Mouse (Mus musculus) ES-E14 (cell line): ENCODE data around the gene Traf4. TPM values are rescaled to one million over a fixed set of nuclear protein-coding genes. Genes with fewer than 3 reads are reported as not detected.
"Not testable (repeated sequence)": the region's sequence is repeated elsewhere in the genome, so short reads cannot be mapped to it uniquely, and the experiment has no call there.

Experiments used
- DNase-seq: peaks from one replicate; pipeline ENCODE4 v3.0.0-alpha.2; 2013; ENCODE audit warnings: low read depth, low spot score
- H3K27ac ChIP-seq: 2 replicates; pipeline ENCODE4 v1.5.1; 2012; ENCODE audit warnings: low read depth, mild to moderate bottlenecking, low read length, moderate library complexity, mixed read lengths; ENCODE audit not compliant: poor library complexity, insufficient read depth, severe bottlenecking
- H3K36me3 ChIP-seq: 2 replicates; pipeline ENCODE4 v1.6.1; 2012; ENCODE audit warnings: mild to moderate bottlenecking, low read length, moderate library complexity, mixed read lengths; ENCODE audit not compliant: control insufficient read depth, poor library complexity, insufficient read depth, severe bottlenecking
- H3K4me1 ChIP-seq, 2 experiments: fragments of 150-350 bp in 1 of 2; sonication (generic) in 1 of 2; 2 replicates each; pipeline ENCODE4 v1.6.1; 2012; ENCODE audit warnings: low read length in 2 of 2, mild to moderate bottlenecking in 1 of 2, mixed read lengths in 1 of 2; ENCODE audit not compliant: control insufficient read depth in 2 of 2, insufficient read depth in 2 of 2, poor library complexity in 1 of 2
- H3K4me3 ChIP-seq, 2 experiments: fragments of 150-350 bp in 1 of 2; sonication (generic) in 1 of 2; 2 replicates each; pipeline ENCODE4 v1.5.1; 2012; ENCODE audit warnings: low read length in 2 of 2, low read depth in 1 of 2, mild to moderate bottlenecking in 1 of 2, mixed read lengths in 1 of 2; ENCODE audit not compliant: insufficient read depth in 1 of 2, poor library complexity in 1 of 2, severe bottlenecking in 1 of 2
- H3K9ac ChIP-seq: 2 replicates; pipeline ENCODE4 v1.6.1; 2012; ENCODE audit warnings: low read depth, mild to moderate bottlenecking, low read length, mixed read lengths; ENCODE audit not compliant: poor library complexity, insufficient read depth, severe bottlenecking
- H3K9me3 ChIP-seq: fragments of 150-350 bp; sonication (generic); 2 replicates; pipeline ENCODE4 v1.6.1; 2012; ENCODE audit warnings: low read depth, mild to moderate bottlenecking, low read length; ENCODE audit not compliant: control insufficient read depth, insufficient read depth
- CHD2 ChIP-seq: IDR thresholded peaks from 2 replicates; pipeline ENCODE4 v1.6.1; 2014; ENCODE audit warnings: mild to moderate bottlenecking, low read depth, low read length, inconsistent platforms
- HCFC1 ChIP-seq: IDR thresholded peaks from 2 replicates; pipeline ENCODE4 v1.6.1; 2012; ENCODE audit warnings: low read length, inconsistent platforms, borderline replicate concordance; ENCODE audit not compliant: insufficient read depth
- MAFK ChIP-seq: IDR thresholded peaks from 2 replicates; pipeline ENCODE4 v1.6.1; 2014; ENCODE audit warnings: mild to moderate bottlenecking, low read depth, low read length, inconsistent platforms; ENCODE audit not compliant: insufficient read depth
- ZC3H11A ChIP-seq: IDR thresholded peaks from 2 replicates; pipeline ENCODE4 v1.6.1; 2012; ENCODE audit warnings: low read depth, mild to moderate bottlenecking, inconsistent platforms, low read length, borderline replicate concordance
- ZNF384 ChIP-seq: IDR thresholded peaks from 2 replicates; pipeline ENCODE4 v1.6.1; 2012; ENCODE audit warnings: low read depth, low read length, inconsistent platforms
- in situ Hi-C, 2 experiments: fragments of 600-800 bp; cut with MboI; formaldehyde crosslinking; loops; one replicate each; pipeline ENCODE4 v1.15.1; 2025; ENCODE audit warnings: low sequenced_read_pairs in 2 of 2, inconsistent platforms in 1 of 2; ENCODE audit not compliant: unreplicated experiment in 2 of 2
- total RNA-seq: library from RNA; depleted of rRNA; stranded (reverse); fragments of 300-350 nt; gene quantifications from 2 replicates; pipeline ENCODE4 v1.2.3, GENCODE M21; 2012

Gene Traf4
- total RNA-seq, 1 experiment = 78.2 TPM

DNA sequence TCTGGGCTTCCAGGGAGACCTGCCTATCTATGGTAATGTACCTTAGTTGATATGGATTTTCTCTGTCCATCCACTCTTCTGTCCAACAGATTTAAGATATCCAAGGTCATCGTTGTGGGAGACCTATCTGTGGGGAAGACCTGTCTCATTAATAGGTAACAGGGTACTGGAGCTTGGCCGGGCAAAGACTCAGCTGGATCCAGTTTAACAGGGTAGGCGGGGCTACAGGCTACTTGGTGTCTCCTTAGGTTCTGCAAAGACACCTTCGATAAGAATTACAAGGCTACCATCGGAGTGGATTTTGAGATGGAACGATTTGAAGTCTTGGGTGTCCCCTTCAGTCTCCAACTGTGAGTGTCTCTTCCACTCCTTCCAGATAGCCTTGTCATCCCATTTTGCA is 24.7 kb upstream of the Traf4 start:
- no peaks in the 10 kb centered on the region for H3K9me3 ChIP-seq
- no peak for TF ChIP-seq HCFC1
- TF ChIP-seq ZNF384 = no peak
- no peak for TF ChIP-seq MAFK
- TF ChIP-seq CHD2 = no peak
- no peak for TF ChIP-seq ZC3H11A
- no peak for DNase-seq
- H3K4me1 ChIP-seq = peaks cover 6 to 10% of the 10 kb centered on the region in 2 experiments
- in situ Hi-C loops = no loop called here
- no peak overlapping the region for H3K27ac ChIP-seq
- H3K36me3 ChIP-seq = peaks cover 14% of the 10 kb centered on the region
- peak overlapping the region; percentile 88 to 94; a peak in 3 of 4 replicates for H3K4me3 ChIP-seq
- no peak overlapping the region for H3K9ac ChIP-seq

- H3K27ac ChIP-seq = peak overlapping the region; percentile 74
- H3K4me1 ChIP-seq = peaks cover 6 to 9% of the 10 kb centered on the region in 2 experiments
- no peak for DNase-seq
- TF ChIP-seq ZC3H11A = no peak
- TF ChIP-seq HCFC1 = no peak
- TF ChIP-seq ZNF384 = no peak
- no peak for TF ChIP-seq CHD2
- TF ChIP-seq MAFK = no peak
- peaks cover 14% of the 10 kb centered on the region for H3K36me3 ChIP-seq
- peak overlapping the region; percentile 88 to 94 for H3K4me3 ChIP-seq
- in situ Hi-C loops = no loop called here
- H3K9me3 ChIP-seq = no peaks in the 10 kb centered on the region
- peak overlapping the region; percentile 94 for H3K9ac ChIP-seq
These were observed 24.0 kb upstream of the Traf4 start for GRCm38 (mm10) chr11:78189234-78190040.

- no peaks in the 10 kb centered on the region for H3K9me3 ChIP-seq
- peaks cover 6 to 9% of the 10 kb centered on the region in 2 experiments for H3K4me1 ChIP-seq
- H3K27ac ChIP-seq = peak within 1 kb of the TSS; percentile 74
- no peak for DNase-seq
- no peak for TF ChIP-seq HCFC1
- TF ChIP-seq MAFK = no peak
- no peak for TF ChIP-seq ZC3H11A
- TF ChIP-seq CHD2 = no peak
- TF ChIP-seq ZNF384 = no peak
- in situ Hi-C loops = no loop called here
- peak within 1 kb of the TSS; percentile 88 to 94 for H3K4me3 ChIP-seq
- peaks cover 14% of the 10 kb centered on the region for H3K36me3 ChIP-seq
- H3K9ac ChIP-seq = peak within 1 kb of the TSS; percentile 94
These were observed 23.2 kb upstream of the Traf4 start, which contains the start of gene Rab34 for GRCm38 (mm10) chr11:78188331-78189233. Gene Rab34 (plus strand): TSS chr11:78188430.

DNA sequence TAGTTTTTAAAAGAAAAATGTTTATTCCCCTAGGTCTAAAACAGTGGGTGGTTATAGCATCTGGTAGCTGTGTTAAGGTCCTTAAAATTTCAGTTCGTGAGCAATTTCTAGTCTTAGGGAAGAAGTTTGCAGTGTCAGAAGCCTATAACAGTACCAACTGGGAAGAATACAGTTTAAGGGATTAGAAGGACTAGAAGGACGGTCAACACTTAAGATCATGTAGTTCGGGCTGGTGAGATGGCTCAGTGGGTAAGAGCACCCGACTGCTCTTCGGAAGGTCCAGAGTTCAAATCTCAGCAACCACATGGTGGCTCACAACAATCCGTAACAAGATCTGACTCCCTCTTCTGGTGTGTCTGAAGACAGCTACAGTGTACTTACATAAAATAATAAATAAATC is 19.3 kb upstream of the Traf4 start:
- H3K36me3 ChIP-seq = peaks cover 30% of the 10 kb centered on the region
- in situ Hi-C loops, H3K4me1 ChIP-seq, H3K27ac ChIP-seq, H3K9me3 ChIP-seq, DNase-seq: not testable (repeated sequence)
- peak overlapping the region in 1 of 2 experiments; percentile 88; a peak in 1 of 4 replicates for H3K4me3 ChIP-seq
- H3K9ac ChIP-seq = peak overlapping the region; percentile 88; the same call in 1 of the 2 replicates
